Mouse (Mus musculus) liver, adult 2 months (tissue): ENCODE data around the gene Trip13. TPM values are rescaled to one million over a fixed set of nuclear protein-coding genes. Genes with fewer than 3 reads are reported as not detected.

Source experiments
- DNase-seq: peaks from one replicate; pipeline ENCODE4 v3.0.0-alpha.2; 2011; ENCODE audit warnings: low read depth, low spot score; ENCODE audit errors: extremely low read depth
- H3K27ac ChIP-seq: fragments of 200-500 bp; replicated peaks from 2 replicates; pipeline ENCODE4 v1.5.1; 2012; ENCODE audit warnings: low read depth, mild to moderate bottlenecking, control low read depth, inconsistent platforms, low read length; ENCODE audit not compliant: insufficient read depth
- H3K27me3 ChIP-seq: fragments of 200-500 bp; 2 replicates; pipeline ENCODE4 v1.6.1; 2012; ENCODE audit warnings: mild to moderate bottlenecking, moderate library complexity, low read length, inconsistent platforms; ENCODE audit not compliant: control insufficient read depth, insufficient read depth
- H3K36me3 ChIP-seq: fragments of 200-500 bp; 2 replicates; pipeline ENCODE4 v1.6.1; 2012; ENCODE audit warnings: low read length, inconsistent platforms; ENCODE audit not compliant: control insufficient read depth, insufficient read depth
- H3K4me1 ChIP-seq: fragments of 200-500 bp; 2 replicates; pipeline ENCODE4 v1.6.1; 2011; ENCODE audit warnings: low read length; ENCODE audit not compliant: control insufficient read depth, insufficient read depth
- H3K4me3 ChIP-seq: fragments of 200-500 bp; 2 replicates; pipeline ENCODE4 v1.5.1; 2011; ENCODE audit warnings: low read depth, mild to moderate bottlenecking, control low read depth, low read length, moderate library complexity; ENCODE audit not compliant: insufficient read depth
- H3K79me2 ChIP-seq: fragments of 200-500 bp; 2 replicates; pipeline ENCODE4 v1.6.1; 2012; ENCODE audit warnings: inconsistent platforms, mild to moderate bottlenecking, low read length, moderate library complexity; ENCODE audit not compliant: control insufficient read depth, insufficient read depth
- H3K9ac ChIP-seq: fragments of 200-500 bp; 2 replicates; pipeline ENCODE4 v1.6.1; 2012; ENCODE audit warnings: low read depth, mild to moderate bottlenecking, control low read depth, inconsistent platforms, low read length
- CTCF ChIP-seq: fragments of 200-500 bp; IDR thresholded peaks from 2 replicates; pipeline ENCODE4 v1.5.1; 2011; ENCODE audit warnings: low read depth, low read length, control low read depth
- POLR2A ChIP-seq: fragments of 200-500 bp; IDR thresholded peaks from 2 replicates; pipeline ENCODE4 v1.6.1; 2011; ENCODE audit warnings: low read length, control low read depth; ENCODE audit not compliant: insufficient read depth; ENCODE audit errors: extremely low read depth
- WGBS: fragments of 180-500 bp; shearing (Covaris S2); methylation state at CpG from one replicate; pipeline ENCODE4 v1.1.7; 2018; 5-methylcytosine and 5-hydroxymethylcytosine counted together
- polyA plus RNA-seq: library from polyadenylated mRNA; depleted of rRNA; stranded (reverse); fragments of >200 nt; gene quantifications from 2 replicates; pipeline ENCODE4 v1.2.3, GENCODE M21; 2012; rRNA removed
- total RNA-seq: library from RNA; depleted of rRNA; stranded (reverse); fragments of >200 nt; gene quantifications from 2 replicates; pipeline ENCODE4 v1.2.3, GENCODE M21; 2014; rRNA removed

Trip13 gene
- total and polyA plus RNA-seq, 2 experiments = 0.24 to 0.37 TPM

DNA sequence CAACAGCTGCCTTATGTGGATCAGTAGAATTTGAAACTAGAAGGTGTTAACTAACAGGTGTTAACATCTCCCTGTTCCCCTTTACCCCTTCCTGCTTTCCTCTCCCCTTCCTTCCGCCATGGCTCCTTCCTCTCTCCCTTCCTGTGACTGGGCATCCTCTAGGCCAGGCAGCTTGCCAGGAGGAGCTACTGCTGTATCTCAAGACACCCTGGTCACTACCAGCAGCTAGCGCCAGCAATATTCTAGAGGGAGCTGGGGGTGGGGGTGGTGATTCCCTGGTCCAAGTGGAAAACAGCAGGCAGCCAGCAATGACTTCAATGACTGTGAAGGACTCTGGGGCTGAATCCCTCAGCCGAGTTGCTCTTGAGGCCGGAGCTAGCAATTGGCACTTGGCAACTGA is 51.9 kb downstream of the Trip13 start:
- Histone ChIP-seq H3K9ac (no peak overlapping the region), H3K4me3 (no peak overlapping the region), H3K27me3 (no peaks in the 10 kb centered on the region), H3K79me2 (no peaks in the 10 kb centered on the region), H3K36me3 (no peaks in the 10 kb centered on the region), H3K4me1 (no peaks in the 10 kb centered on the region), H3K27ac (no peak overlapping the region)
- WGBS = 72% methylated on average over 4 of the region's 4 CpGs
- TF ChIP-seq CTCF (no peak), POLR2A (no peak)
- DNase-seq = no peak

DNA sequence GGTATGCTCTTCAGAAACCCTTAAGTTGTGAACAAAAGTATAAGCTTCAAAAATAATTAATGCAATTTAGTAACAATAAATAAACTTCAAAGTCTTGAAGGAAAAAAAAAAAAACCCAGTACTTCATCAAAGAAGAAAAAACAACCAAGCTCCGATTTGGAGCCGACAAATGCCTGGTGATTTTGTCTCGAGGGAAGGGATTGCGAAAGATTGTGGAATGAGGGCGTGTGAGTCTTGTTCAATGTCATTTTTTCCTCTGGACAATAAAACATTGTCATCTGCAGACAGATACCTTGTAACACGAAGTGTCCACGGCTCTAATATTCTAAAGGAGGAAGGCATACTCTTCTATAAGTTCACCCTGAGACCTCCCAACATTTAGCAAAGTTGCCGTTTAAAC is 56.2 kb downstream of the Trip13 start:
- TF ChIP-seq CTCF = no peak
- TF ChIP-seq POLR2A = no peak
- 64% methylated on average over 8 of the region's 8 CpGs for WGBS
- H3K36me3 ChIP-seq = no peaks in the 10 kb centered on the region
- no peak overlapping the region for H3K4me3 ChIP-seq
- no peaks in the 10 kb centered on the region for H3K27me3 ChIP-seq
- H3K9ac ChIP-seq = no peak overlapping the region
- H3K27ac ChIP-seq = no peak overlapping the region
- no peak for DNase-seq
- no peaks in the 10 kb centered on the region for H3K79me2 ChIP-seq
- no peaks in the 10 kb centered on the region for H3K4me1 ChIP-seq

DNA sequence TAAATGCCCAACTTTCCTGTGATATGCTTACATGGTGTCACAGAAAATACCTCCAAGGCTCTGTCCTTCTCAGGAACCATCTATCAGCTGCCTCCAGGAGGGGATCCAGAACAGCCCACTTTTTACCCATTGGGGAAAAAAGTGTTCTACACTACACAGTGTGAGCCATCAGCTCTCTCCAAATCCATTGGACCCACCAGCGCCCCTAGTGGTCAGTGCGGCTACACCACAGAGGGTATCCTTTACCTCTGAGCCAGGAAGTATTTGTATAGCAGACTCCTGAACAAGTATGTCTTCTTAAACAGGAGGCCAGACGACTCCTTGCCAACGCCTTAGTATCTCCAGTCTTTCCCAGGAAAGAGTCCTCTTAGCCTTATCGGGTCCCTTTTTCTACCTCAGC is 57.8 kb downstream of the Trip13 start:
- Histone ChIP-seq H3K4me1 (no peaks in the 10 kb centered on the region), H3K27ac (no peak overlapping the region), H3K27me3 (no peaks in the 10 kb centered on the region), H3K9ac (no peak overlapping the region), H3K36me3 (no peaks in the 10 kb centered on the region), H3K79me2 (no peaks in the 10 kb centered on the region), H3K4me3 (no peak overlapping the region)
- TF ChIP-seq CTCF (no peak), POLR2A (no peak)
- WGBS = 89% methylated on average over 5 of the region's 5 CpGs
- DNase-seq = no peak

DNA sequence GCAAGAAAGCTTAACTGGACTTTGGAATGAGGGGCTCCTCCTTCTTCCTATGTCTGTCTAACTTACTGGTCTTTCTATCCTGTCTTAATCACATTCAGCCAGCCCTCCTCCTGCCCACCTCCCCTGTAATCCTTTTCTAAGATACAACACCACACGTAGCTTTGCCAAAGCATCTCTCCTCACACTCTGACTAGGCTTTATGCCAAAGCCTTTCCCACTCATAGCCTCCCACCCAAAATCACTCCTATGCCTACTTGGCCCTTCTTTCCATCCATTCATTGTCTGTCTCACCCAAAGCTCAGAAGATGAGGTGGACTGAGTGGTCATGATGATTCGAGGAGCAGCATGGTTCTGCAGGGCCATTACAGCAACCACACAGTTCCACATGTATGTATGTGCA is 65.4 kb downstream of the Trip13 start:
- WGBS = 72% methylated on average over 2 of the region's 2 CpGs
- Histone ChIP-seq H3K4me3 (no peak overlapping the region), H3K79me2 (no peaks in the 10 kb centered on the region), H3K9ac (no peak overlapping the region), H3K4me1 (no peaks in the 10 kb centered on the region), H3K36me3 (no peaks in the 10 kb centered on the region), H3K27ac (no peak overlapping the region), H3K27me3 (no peaks in the 10 kb centered on the region)
- no peak for DNase-seq
- no peak for TF ChIP-seq CTCF
- TF ChIP-seq POLR2A = no peak

Other genes with a start within 250 kb of the Trip13 start
- 0.13 and 0.28 TPM in 2 replicates for gene Slc6a19, start 232.9 kb downstream of the Trip13 start, total RNA-seq
- gene Slc6a19, start 232.9 kb downstream of the Trip13 start, polyA plus RNA-seq = 0.31 and 0.33 TPM in 2 replicates
- 38.0 and 48.6 TPM in 2 replicates for gene Slc12a7, start 204.7 kb downstream of the Trip13 start, total RNA-seq
- gene Slc12a7, start 204.7 kb downstream of the Trip13 start, polyA plus RNA-seq = 69.9 and 91.0 TPM in 2 replicates
- gene Nkd2, start 90.2 kb downstream of the Trip13 start, total RNA-seq = 0.09 and 0.34 TPM in 2 replicates
- 0.34 and 0.83 TPM in 2 replicates for gene Nkd2, start 90.2 kb downstream of the Trip13 start, polyA plus RNA-seq
- gene Brd9, start within 50 bp of the Trip13 start, total RNA-seq = 8.0 and 8.5 TPM in 2 replicates
- 6.0 and 9.1 TPM in 2 replicates for gene Brd9, start within 50 bp of the Trip13 start, polyA plus RNA-seq
- gene Zdhhc11, start 26.1 kb upstream of the Trip13 start, total RNA-seq = not detected in 2 replicates
- not detected in 2 replicates for gene Zdhhc11, start 26.1 kb upstream of the Trip13 start, polyA plus RNA-seq
- gene Tppp, start 71.6 kb upstream of the Trip13 start, total RNA-seq = 7.9 and 9.8 TPM in 2 replicates
- gene Tppp, start 71.6 kb upstream of the Trip13 start, polyA plus RNA-seq = 2.7 and 2.9 TPM in 2 replicates
- gene Cep72, start 124.5 kb upstream of the Trip13 start, total RNA-seq = 0.46 and 0.60 TPM in 2 replicates
- gene Cep72, start 124.5 kb upstream of the Trip13 start, polyA plus RNA-seq = 0.37 and 1.2 TPM in 2 replicates
- 0.09 TPM in 1 of 2 replicates, not detected in the other for gene Slc9a3, start 183.7 kb upstream of the Trip13 start, total RNA-seq
- 0.04 and 0.07 TPM in 2 replicates for gene Slc9a3, start 183.7 kb upstream of the Trip13 start, polyA plus RNA-seq